Mouse (Mus musculus) neural tube, embryonic 14.5 days (tissue): ENCODE data around the gene Spns3. TPM values are rescaled to one million over a fixed set of nuclear protein-coding genes. Genes with fewer than 3 reads are reported as not detected.

ENCODE experiments used
- ATAC-seq: fragments of 200-750 bp; cut with Nextera tagmentation; 2 replicates; pipeline ENCODE4 v1.8.0; 2017; ENCODE audit warnings: low read depth, mild to moderate bottlenecking, moderate TSS enrichment, moderate library complexity
- H3K27ac ChIP-seq: fragments of 300-500 bp; sonication (generic); 2 replicates; pipeline ENCODE4 v1.5.1; 2014; ENCODE audit warnings: low read depth, mild to moderate bottlenecking, control low read depth, low read length, moderate library complexity, mixed read lengths
- H3K27me3 ChIP-seq: fragments of 300-500 bp; sonication (generic); 2 replicates; pipeline ENCODE4 v1.6.1; 2014; ENCODE audit warnings: low read length; ENCODE audit not compliant: control insufficient read depth, insufficient read depth
- H3K36me3 ChIP-seq: fragments of 300-500 bp; sonication (generic); 2 replicates; pipeline ENCODE4 v1.6.1; 2014; ENCODE audit warnings: low read length, mixed read lengths; ENCODE audit not compliant: control insufficient read depth, insufficient read depth
- H3K4me1 ChIP-seq: fragments of 300-500 bp; sonication (generic); 2 replicates; pipeline ENCODE4 v1.6.1; 2014; ENCODE audit warnings: low read length; ENCODE audit not compliant: control insufficient read depth, insufficient read depth
- H3K4me2 ChIP-seq: fragments of 300-500 bp; sonication (generic); 2 replicates; pipeline ENCODE4 v1.6.1; 2014; ENCODE audit warnings: mild to moderate bottlenecking, low read depth, low read length, control low read depth
- H3K4me3 ChIP-seq: fragments of 300-500 bp; sonication (generic); 2 replicates; pipeline ENCODE4 v1.5.1; 2014; ENCODE audit warnings: low read depth, low read length, control low read depth, mixed read lengths
- H3K9ac ChIP-seq: fragments of 300-500 bp; sonication (generic); replicated peaks from 2 replicates; pipeline ENCODE4 v1.6.1; 2014; ENCODE audit warnings: low read depth, mild to moderate bottlenecking, control low read depth, low read length, mixed read lengths
- H3K9me3 ChIP-seq: fragments of 300-500 bp; sonication (generic); 2 replicates; pipeline ENCODE4 v1.6.1; 2016; ENCODE audit warnings: low read length; ENCODE audit not compliant: control insufficient read depth
- WGBS: fragments of 180-500 bp; shearing (Covaris S2); extraction: QIAGEN DNeasy Blood & Tissue Kit; methylation state at CpG from one replicate; pipeline ENCODE4 v1.1.7; 2014; 5-methylcytosine and 5-hydroxymethylcytosine counted together
- polyA plus RNA-seq: library from polyadenylated mRNA; unstranded; fragments of >200 nt; fragmentation: Nextera tagmentation; extraction: Ambion mirVana; gene quantifications from 2 replicates; pipeline ENCODE4 v1.2.1, GENCODE M21; 2014

The Spns3 gene
- polyA plus RNA-seq, 1 experiment from 2014 or later, result 0.11 TPM

GRCm38 (mm10) chr11:72487171-72487570 is 63.1 kb downstream of the Spns3 start:
- H3K9me3 ChIP-seq, result no peaks in the 10 kb centered on the region
- no peak overlapping the region for H3K4me3 ChIP-seq
- no peak for ATAC-seq
- peak overlapping the region; percentile 4; the same call in 1 of the 2 replicates for H3K9ac ChIP-seq
- no peaks in the 10 kb centered on the region for H3K36me3 ChIP-seq
- no peak overlapping the region for H3K27ac ChIP-seq
- H3K4me2 ChIP-seq, result peak overlapping the region; percentile 76
- H3K4me1 ChIP-seq, result peaks cover 18% of the 10 kb centered on the region
- 52% methylated on average over 5 of the region's 5 CpGs for WGBS
- H3K27me3 ChIP-seq, result no peaks in the 10 kb centered on the region

GRCm38 (mm10) chr11:72485960-72486359 is 64.3 kb downstream of the Spns3 start:
- H3K27me3 ChIP-seq, result no peaks in the 10 kb centered on the region
- H3K4me1 ChIP-seq, result peaks cover 18% of the 10 kb centered on the region
- no peak overlapping the region for H3K9ac ChIP-seq
- H3K9me3 ChIP-seq, result no peaks in the 10 kb centered on the region
- no peak for ATAC-seq
- no peak overlapping the region for H3K27ac ChIP-seq
- no peaks in the 10 kb centered on the region for H3K36me3 ChIP-seq
- H3K4me3 ChIP-seq, result no peak overlapping the region
- H3K4me2 ChIP-seq, result no peak overlapping the region
- 77% methylated on average over 11 of the region's 11 CpGs for WGBS

DNA sequence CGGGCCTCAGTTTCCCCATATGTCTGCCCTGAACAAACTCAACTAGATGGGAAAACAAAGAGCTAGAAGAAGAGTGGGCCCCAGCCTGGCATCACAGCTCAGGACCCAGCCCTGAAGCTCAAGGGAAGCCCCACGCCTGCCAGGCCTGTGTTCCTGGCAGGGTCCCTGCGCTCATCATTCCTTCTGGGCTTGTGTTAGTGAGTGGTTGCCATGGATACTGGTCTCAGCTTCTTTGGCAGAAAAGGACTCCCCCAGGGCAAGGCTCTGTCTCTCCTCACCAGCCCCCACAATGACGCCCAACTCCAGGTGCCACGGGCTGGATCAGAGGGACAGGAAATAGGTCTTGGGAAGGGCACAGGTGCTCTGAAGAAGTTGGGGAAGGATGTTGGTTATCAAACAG is 65.1 kb downstream of the Spns3 start:
- no peak for ATAC-seq
- H3K27ac ChIP-seq, result no peak overlapping the region; the same call in 1 of the 2 replicates
- no peak overlapping the region for H3K9ac ChIP-seq
- H3K36me3 ChIP-seq, result no peaks in the 10 kb centered on the region
- 41% methylated on average over 5 of the region's 5 CpGs for WGBS
- H3K9me3 ChIP-seq, result no peaks in the 10 kb centered on the region
- H3K4me3 ChIP-seq, result no peak overlapping the region
- H3K27me3 ChIP-seq, result no peaks in the 10 kb centered on the region
- peaks cover 18% of the 10 kb centered on the region for H3K4me1 ChIP-seq
- no peak overlapping the region for H3K4me2 ChIP-seq

- Histone ChIP-seq H3K9ac (no peak overlapping the region), H3K36me3 (no peaks in the 10 kb centered on the region), H3K27ac (no peak overlapping the region; the same call in 1 of the 2 replicates), H3K4me3 (no peak overlapping the region), H3K4me1 (peaks cover 18% of the 10 kb centered on the region), H3K9me3 (no peaks in the 10 kb centered on the region), H3K27me3 (no peaks in the 10 kb centered on the region), H3K4me2 (no peak overlapping the region)
- 79% methylated on average over 6 of the region's 6 CpGs for WGBS
- no peak for ATAC-seq
Observed at GRCm38 (mm10) chr11:72484549-72484948, 65.8 kb downstream of the Spns3 start.

DNA sequence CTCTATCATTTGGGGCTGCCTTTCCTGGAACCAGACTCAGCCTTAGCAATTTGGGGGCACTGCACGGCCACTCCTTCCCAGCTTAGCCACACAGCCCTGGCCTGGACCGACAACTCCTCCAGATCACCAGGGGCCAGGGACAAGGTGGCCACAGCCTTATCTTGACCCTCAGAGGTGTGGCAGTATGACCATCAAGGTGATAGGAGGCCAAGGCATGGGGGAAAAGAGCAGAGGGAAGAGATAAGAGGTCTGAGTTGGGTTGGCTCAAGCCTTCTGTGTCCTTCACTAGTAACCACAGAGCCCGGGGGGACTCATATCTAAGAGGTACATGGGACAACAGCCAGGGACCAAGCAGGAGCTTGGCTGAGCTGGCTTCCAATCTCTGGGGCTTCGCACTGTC is 68.4 kb downstream of the Spns3 start:
- H3K36me3 ChIP-seq, result no peaks in the 10 kb centered on the region
- H3K4me2 ChIP-seq, result no peak overlapping the region
- no peak overlapping the region for H3K4me3 ChIP-seq
- no peaks in the 10 kb centered on the region for H3K9me3 ChIP-seq
- 87% methylated on average over 4 of the region's 4 CpGs for WGBS
- H3K27me3 ChIP-seq, result no peaks in the 10 kb centered on the region
- H3K27ac ChIP-seq, result no peak overlapping the region
- peaks cover 14% of the 10 kb centered on the region for H3K4me1 ChIP-seq
- ATAC-seq, result no peak
- no peak overlapping the region for H3K9ac ChIP-seq

- H3K4me1 ChIP-seq, result peaks cover 14% of the 10 kb centered on the region
- H3K4me2 ChIP-seq, result no peak overlapping the region
- 79% methylated on average over 5 of the region's 5 CpGs for WGBS
- H3K27me3 ChIP-seq, result no peaks in the 10 kb centered on the region
- no peak overlapping the region for H3K9ac ChIP-seq
- no peak for ATAC-seq
- no peaks in the 10 kb centered on the region for H3K9me3 ChIP-seq
- no peak overlapping the region for H3K27ac ChIP-seq
- no peaks in the 10 kb centered on the region for H3K36me3 ChIP-seq
- no peak overlapping the region for H3K4me3 ChIP-seq
Observed at GRCm38 (mm10) chr11:72481313-72481712, 69.0 kb downstream of the Spns3 start.

DNA sequence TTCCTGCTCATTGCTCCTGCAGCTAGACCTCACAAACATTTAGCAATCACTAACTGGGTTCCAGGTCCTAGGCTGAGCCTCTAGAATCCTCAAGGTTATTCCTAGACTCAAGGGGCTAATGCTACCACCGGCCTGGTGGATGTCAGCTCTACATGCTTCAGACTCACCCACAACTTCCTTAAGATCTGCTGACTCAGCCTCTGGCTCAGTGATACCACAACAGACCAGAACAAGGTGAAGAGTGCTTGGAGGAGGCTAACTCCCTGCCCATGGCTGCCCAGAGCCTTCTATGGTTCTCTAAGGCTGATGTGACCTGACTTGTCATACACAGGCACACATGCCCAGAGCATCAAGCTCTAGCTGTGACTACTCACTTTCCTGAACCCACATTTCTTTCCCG is 70.8 kb downstream of the Spns3 start:
- Histone ChIP-seq H3K4me2 (no peak overlapping the region), H3K9ac (no peak overlapping the region), H3K27me3 (no peaks in the 10 kb centered on the region), H3K4me1 (peaks cover 11% of the 10 kb centered on the region; the same call in 1 of the 2 replicates), H3K9me3 (no peaks in the 10 kb centered on the region), H3K27ac (no peak overlapping the region), H3K36me3 (no peaks in the 10 kb centered on the region), H3K4me3 (no peak overlapping the region)
- ATAC-seq, result no peak
- WGBS, result 81% methylated on average over 2 of the region's 2 CpGs

DNA sequence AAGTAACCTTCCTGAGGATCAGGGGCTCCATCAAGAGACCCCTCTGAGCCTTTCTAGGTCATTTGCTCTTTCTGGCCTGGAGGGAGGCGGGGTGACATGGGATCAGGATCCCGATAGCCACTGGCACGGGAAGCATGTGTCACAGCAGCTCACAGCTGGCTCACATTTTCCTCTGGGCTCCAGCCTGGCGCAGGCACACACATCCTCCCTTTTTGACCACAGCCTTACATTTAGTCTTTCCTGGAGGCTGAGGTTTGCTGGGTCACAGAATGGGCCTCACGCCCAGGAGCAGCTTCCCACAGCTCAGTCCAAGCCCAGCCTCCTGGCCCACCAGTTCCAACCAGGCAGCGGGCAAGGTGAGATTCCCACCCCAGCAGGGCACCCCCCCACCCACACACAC is 72.1 kb downstream of the Spns3 start:
- H3K9ac ChIP-seq, result no peak overlapping the region
- ATAC-seq, result no peak
- H3K4me2 ChIP-seq, result no peak overlapping the region
- H3K4me3 ChIP-seq, result no peak overlapping the region
- H3K4me1 ChIP-seq, result peaks cover 11% of the 10 kb centered on the region; the same call in 1 of the 2 replicates
- H3K27me3 ChIP-seq, result no peaks in the 10 kb centered on the region
- no peak overlapping the region for H3K27ac ChIP-seq
- H3K9me3 ChIP-seq, result no peaks in the 10 kb centered on the region
- 0 out of 2 replicates have a peak, but pooled peaks cover 2% of the 10 kb centered on the region for H3K36me3 ChIP-seq
- 77% methylated on average over 6 of the region's 6 CpGs for WGBS

DNA sequence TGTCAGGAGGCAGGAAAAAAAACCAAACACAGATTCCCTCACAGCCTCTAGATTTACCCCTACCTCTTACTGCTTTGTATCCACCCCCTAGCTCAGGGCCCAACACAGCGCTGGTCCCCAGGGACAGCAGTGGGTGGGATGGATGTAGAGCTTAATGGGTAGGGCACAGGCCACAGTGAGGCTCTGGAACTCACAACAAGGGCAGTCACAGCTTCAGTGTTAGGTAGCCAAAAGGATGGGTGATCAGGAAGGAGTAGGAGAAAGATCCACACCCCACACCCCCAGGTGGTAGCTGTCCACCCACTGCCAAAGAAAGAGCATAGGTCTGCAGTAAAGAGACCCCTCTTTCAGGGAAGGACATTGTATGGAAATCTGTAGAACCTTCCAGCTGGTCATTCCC is 72.7 kb downstream of the Spns3 start:
- Histone ChIP-seq H3K4me3 (no peak overlapping the region), H3K4me1 (peaks cover 11% of the 10 kb centered on the region; the same call in 1 of the 2 replicates), H3K4me2 (no peak overlapping the region), H3K9me3 (no peaks in the 10 kb centered on the region), H3K27ac (no peak overlapping the region), H3K36me3 (0 out of 2 replicates have a peak, but pooled peaks cover 3% of the 10 kb centered on the region), H3K9ac (no peak overlapping the region), H3K27me3 (no peaks in the 10 kb centered on the region)
- no peak for ATAC-seq
- WGBS, result 92% methylated on average over 1 of the region's 1 CpGs
